Mouse (Mus musculus): Measurements from ENCODE around the gene Cyp2s1. TPM values are rescaled to one million over a fixed set of nuclear protein-coding genes. Genes with fewer than 3 reads are reported as not detected.

Gene Cyp2s1
- total and polyA plus RNA-seq, 3 experiments: 5.7 to 10.1 (median 5.9) TPM

GRCm38 (mm10) chr7:25805631-25806343 lies 10.9 kb downstream of the Cyp2s1 start:
- no peaks in the 10 kb centered on the region for H3K79me2 ChIP-seq (replicated peaks; ENCODE audit: control insufficient read depth, insufficient read depth, low read length)
- intact Hi-C loops (cut with DNase I): loop anchor here (1.0 to 5.0 kb wide), 3 partner anchors 48 to 118 kb away; partner anchors contain the start of gene Tgfb1
- H3K9ac ChIP-seq (ENCODE audit: low read depth, low read length): no peak overlapping the region
- H3K27me3 ChIP-seq (ENCODE audit: control insufficient read depth, insufficient read depth, low read length): no peaks in the 10 kb centered on the region
- WGBS: 11% methylated on average over 21 of the region's 21 CpGs
- TF ChIP-seq CTCF (IDR thresholded peaks at IDR 0.05): peak; percentile 93
- TF ChIP-seq EP300 (IDR thresholded peaks at IDR 0.05; ENCODE audit: insufficient read depth, low read depth, low read length): peak; percentile 81; the same call in 1 of the 2 replicates
- TF ChIP-seq POLR2A (IDR thresholded peaks at IDR 0.05; ENCODE audit: insufficient read depth, low read depth, low read length): no peak
- peaks cover 3% of the 10 kb centered on the region for H3K4me1 ChIP-seq (ENCODE audit: control insufficient read depth, insufficient read depth, low read length)
- no peaks in the 10 kb centered on the region for H3K36me3 ChIP-seq (ENCODE audit: control insufficient read depth, insufficient read depth, low read length)
- DNase-seq: peak; percentile 69 to 72
- H3K4me3 ChIP-seq: no peak overlapping the region
- peak overlapping the region; percentile 7; the same call in 1 of the 2 replicates for H3K27ac ChIP-seq

- intact Hi-C loops (cut with DNase I): loop anchor here (1.0 to 5.0 kb wide), 3 partner anchors 47 to 117 kb away; partner anchors contain the start of gene Tgfb1
- H3K4me1 ChIP-seq (ENCODE audit: control insufficient read depth, insufficient read depth, low read length): peaks cover 3% of the 10 kb centered on the region
- WGBS: 53% methylated on average over 4 of the region's 4 CpGs
- H3K27ac ChIP-seq: peak overlapping the region; percentile 7; the same call in 1 of the 2 replicates
- no peaks in the 10 kb centered on the region for H3K79me2 ChIP-seq (replicated peaks; ENCODE audit: control insufficient read depth, insufficient read depth, low read length)
- no peak overlapping the region for H3K9ac ChIP-seq (ENCODE audit: low read depth, low read length)
- no peak overlapping the region for H3K4me3 ChIP-seq
- no peak for DNase-seq
- no peaks in the 10 kb centered on the region for H3K36me3 ChIP-seq (ENCODE audit: control insufficient read depth, insufficient read depth, low read length)
- H3K27me3 ChIP-seq (ENCODE audit: control insufficient read depth, insufficient read depth, low read length): no peaks in the 10 kb centered on the region
- TF ChIP-seq EP300 (IDR thresholded peaks at IDR 0.05; ENCODE audit: insufficient read depth, low read depth, low read length): no peak
- TF ChIP-seq CTCF (IDR thresholded peaks at IDR 0.05): no peak
- no peak for TF ChIP-seq POLR2A (IDR thresholded peaks at IDR 0.05; ENCODE audit: insufficient read depth, low read depth, low read length)
Observed at GRCm38 (mm10) chr7:25804792-25805191, 11.9 kb downstream of the Cyp2s1 start.

GRCm38 (mm10) chr7:25803460-25803859 lies 13.3 kb downstream of the Cyp2s1 start:
- Histone ChIP-seq H3K27me3 (ENCODE audit: control insufficient read depth, insufficient read depth, low read length) (no peaks in the 10 kb centered on the region), H3K4me1 (ENCODE audit: control insufficient read depth, insufficient read depth, low read length) (peaks cover 3% of the 10 kb centered on the region), H3K27ac (peak overlapping the region; percentile 74), H3K4me3 (no peak overlapping the region), H3K79me2 (replicated peaks; ENCODE audit: control insufficient read depth, insufficient read depth, low read length) (no peaks in the 10 kb centered on the region), H3K36me3 (ENCODE audit: control insufficient read depth, insufficient read depth, low read length) (no peaks in the 10 kb centered on the region), H3K9ac (ENCODE audit: low read depth, low read length) (no peak overlapping the region)
- no peak for TF ChIP-seq EP300 (IDR thresholded peaks at IDR 0.05; ENCODE audit: insufficient read depth, low read depth, low read length)
- no peak for TF ChIP-seq CTCF (IDR thresholded peaks at IDR 0.05)
- no peak for TF ChIP-seq POLR2A (IDR thresholded peaks at IDR 0.05; ENCODE audit: insufficient read depth, low read depth, low read length)
- 74% methylated on average over 13 of the region's 13 CpGs for WGBS
- DNase-seq: peak; percentile 64 to 66
- intact Hi-C loops (cut with DNase I): no loop called here

- no peaks in the 10 kb centered on the region for H3K36me3 ChIP-seq (ENCODE audit: control insufficient read depth, insufficient read depth, low read length)
- peaks cover 3% of the 10 kb centered on the region for H3K4me1 ChIP-seq (ENCODE audit: control insufficient read depth, insufficient read depth, low read length)
- no peak overlapping the region for H3K4me3 ChIP-seq
- peak; percentile 89 to 90 for DNase-seq
- TF ChIP-seq EP300 (IDR thresholded peaks at IDR 0.05; ENCODE audit: insufficient read depth, low read depth, low read length): peak; percentile 60; the same call in 1 of the 2 replicates
- peak; percentile 52; the same call in 1 of the 2 replicates for TF ChIP-seq POLR2A (IDR thresholded peaks at IDR 0.05; ENCODE audit: insufficient read depth, low read depth, low read length)
- TF ChIP-seq CTCF (IDR thresholded peaks at IDR 0.05): no peak
- no peak overlapping the region for H3K9ac ChIP-seq (ENCODE audit: low read depth, low read length)
- H3K27ac ChIP-seq: peak overlapping the region; percentile 74
- WGBS: 22% methylated on average over 24 of the region's 24 CpGs
- intact Hi-C loops (cut with DNase I): no loop called here
- no peaks in the 10 kb centered on the region for H3K27me3 ChIP-seq (ENCODE audit: control insufficient read depth, insufficient read depth, low read length)
- no peaks in the 10 kb centered on the region for H3K79me2 ChIP-seq (replicated peaks; ENCODE audit: control insufficient read depth, insufficient read depth, low read length)
Observed at GRCm38 (mm10) chr7:25802241-25803125, 14.2 kb downstream of the Cyp2s1 start.

GRCm38 (mm10) chr7:25801031-25801430 lies 15.7 kb downstream of the Cyp2s1 start:
- Histone ChIP-seq H3K36me3 (ENCODE audit: control insufficient read depth, insufficient read depth, low read length) (no peaks in the 10 kb centered on the region), H3K4me3 (no peak overlapping the region), H3K9ac (ENCODE audit: low read depth, low read length) (no peak overlapping the region), H3K27me3 (ENCODE audit: control insufficient read depth, insufficient read depth, low read length) (no peaks in the 10 kb centered on the region), H3K27ac (no peak overlapping the region), H3K4me1 (ENCODE audit: control insufficient read depth, insufficient read depth, low read length) (peaks cover 3% of the 10 kb centered on the region), H3K79me2 (replicated peaks; ENCODE audit: control insufficient read depth, insufficient read depth, low read length) (no peaks in the 10 kb centered on the region)
- no peak for DNase-seq
- intact Hi-C loops (cut with DNase I): loop anchor here (2.0 kb wide), 1 partner anchor 18 kb away; no protein-coding TSS in a partner anchor
- TF ChIP-seq CTCF (IDR thresholded peaks at IDR 0.05): no peak
- TF ChIP-seq EP300 (IDR thresholded peaks at IDR 0.05; ENCODE audit: insufficient read depth, low read depth, low read length): no peak
- no peak for TF ChIP-seq POLR2A (IDR thresholded peaks at IDR 0.05; ENCODE audit: insufficient read depth, low read depth, low read length)
- WGBS: 95% methylated on average over 6 of the region's 6 CpGs

All from heart, adult 2 months (tissue).